Mouse (Mus musculus) kidney, postnatal 4 days (tissue): ENCODE measurements around the gene Alpl.

ENCODE experiments used
- DNase-seq, 2 experiments: peaks; one replicate each; pipeline ENCODE4 v3.0.0; 2021; ENCODE audit warnings: mixed read lengths in 2 of 2

Alpl gene

GRCm38 (mm10) chr4:137769635-137770034 is 26.5 kb downstream of the Alpl start:
- DNase-seq = no peak

GRCm38 (mm10) chr4:137768831-137769230 is 27.4 kb downstream of the Alpl start:
- DNase-seq = no peak

- no peak for DNase-seq
Observed at GRCm38 (mm10) chr4:137768381-137768780, 27.8 kb downstream of the Alpl start.

- DNase-seq = peak in 1 of 2 experiments; percentile 42
Observed at GRCm38 (mm10) chr4:137766365-137766764, 29.8 kb downstream of the Alpl start.

- DNase-seq = peak in 1 of 2 experiments; percentile 24
Observed at GRCm38 (mm10) chr4:137765554-137765971, 30.6 kb downstream of the Alpl start.

- DNase-seq = no peak
Observed at GRCm38 (mm10) chr4:137764621-137765020, 31.6 kb downstream of the Alpl start.

GRCm38 (mm10) chr4:137763920-137764495 is 32.2 kb downstream of the Alpl start:
- DNase-seq = peak; percentile 69 to 79

GRCm38 (mm10) chr4:137762886-137763285 is 33.3 kb downstream of the Alpl start:
- DNase-seq = no peak

GRCm38 (mm10) chr4:137754446-137754845 is 41.7 kb downstream of the Alpl start:
- peak; percentile 61 to 76 for DNase-seq

GRCm38 (mm10) chr4:137753199-137753598 is 43.0 kb downstream of the Alpl start:
- no peak for DNase-seq

GRCm38 (mm10) chr4:137752471-137752870 is 43.7 kb downstream of the Alpl start:
- DNase-seq = no peak

- DNase-seq = peak; percentile 64 to 78
Observed at GRCm38 (mm10) chr4:137751717-137752116, 44.5 kb downstream of the Alpl start.

- DNase-seq = no peak
Observed at GRCm38 (mm10) chr4:137751310-137751709, 44.9 kb downstream of the Alpl start.

- DNase-seq = no peak
Observed at GRCm38 (mm10) chr4:137750121-137750520, 46.1 kb downstream of the Alpl start.

- DNase-seq = no peak
Observed at GRCm38 (mm10) chr4:137749680-137750079, 46.5 kb downstream of the Alpl start.

GRCm38 (mm10) chr4:137748726-137749125 is 47.5 kb downstream of the Alpl start:
- no peak for DNase-seq

GRCm38 (mm10) chr4:137747590-137747989 is 48.6 kb downstream of the Alpl start:
- DNase-seq = no peak

GRCm38 (mm10) chr4:137747091-137747490 is 49.1 kb downstream of the Alpl start:
- peak; percentile 49 to 75 for DNase-seq

GRCm38 (mm10) chr4:137744433-137744918 is 51.7 kb downstream of the Alpl start:
- peak in 1 of 2 experiments; percentile 56 for DNase-seq

- DNase-seq = no peak
Observed at GRCm38 (mm10) chr4:137743791-137744190, 52.4 kb downstream of the Alpl start.

GRCm38 (mm10) chr4:137740350-137740749 is 55.8 kb downstream of the Alpl start:
- no peak for DNase-seq

GRCm38 (mm10) chr4:137739151-137739923 is 56.8 kb downstream of the Alpl start:
- peak; percentile 54 to 64 for DNase-seq

- no peak for DNase-seq
Observed at GRCm38 (mm10) chr4:137737760-137738159, 58.4 kb downstream of the Alpl start.

GRCm38 (mm10) chr4:137736220-137736701 is 59.9 kb downstream of the Alpl start:
- peak; percentile 33 to 60 for DNase-seq
